Mouse (Mus musculus): Measurements from ENCODE around the gene Pip4k2c. TPM values are rescaled to one million over a fixed set of nuclear protein-coding genes. Genes with fewer than 3 reads are reported as not detected.

Pip4k2c gene
- polyA plus RNA-seq, 1 experiment, result 36.7 TPM

GRCm38 (mm10) chr10:127186451-127186850, 24.9 kb downstream of the Pip4k2c start:
- Histone ChIP-seq H3K9ac (ENCODE audit: low read depth, poor library complexity, severe bottlenecking) (no peak overlapping the region), H3K36me3 (ENCODE audit: control insufficient read depth, insufficient read depth, low read length, poor library complexity, severe bottlenecking) (no peaks in the 10 kb centered on the region), H3K4me1 (ENCODE audit: control insufficient read depth, insufficient read depth, low read length) (peaks cover 6% of the 10 kb centered on the region), H3K27ac (ENCODE audit: insufficient read depth, low read length) (no peak overlapping the region), H3K4me3 (ENCODE audit: low read depth, low read length) (no peak overlapping the region), H3K9me3 (replicated peaks; ENCODE audit: control insufficient read depth, insufficient read depth, low read length, poor library complexity, severe bottlenecking) (no peaks in the 10 kb centered on the region), H3K27me3 (ENCODE audit: control insufficient read depth, insufficient read depth, low read length, poor library complexity, severe bottlenecking) (no peaks in the 10 kb centered on the region)
- TF ChIP-seq CTCF (IDR thresholded peaks at IDR 0.05; ENCODE audit: low read depth, low read length), result no peak
- no peak for TF ChIP-seq EP300 (IDR thresholded peaks at IDR 0.05; ENCODE audit: insufficient read depth, low read depth, low read length)
- TF ChIP-seq POLR2A (IDR thresholded peaks at IDR 0.05; ENCODE audit: insufficient read depth, low read length), result no peak

DNA sequence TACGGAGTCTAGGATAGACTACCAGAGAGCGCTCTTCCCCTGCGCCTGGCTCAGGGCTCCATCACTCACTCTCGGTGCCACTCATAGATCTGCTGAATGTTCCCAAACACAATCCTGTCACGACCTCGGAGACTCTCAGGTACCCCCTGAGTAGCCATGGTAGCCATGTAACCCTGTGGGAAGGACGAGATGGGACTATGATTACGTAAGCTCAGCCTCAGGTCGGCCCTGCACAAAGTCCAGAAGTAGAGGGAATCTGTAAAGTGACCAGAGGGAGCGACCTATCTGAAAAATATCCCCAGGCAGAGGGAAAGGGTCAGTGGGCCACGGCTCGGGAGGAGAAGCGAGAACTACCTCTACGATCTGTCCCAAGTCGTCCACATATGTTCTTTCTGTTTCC, 25.9 kb downstream of the Pip4k2c start:
- Histone ChIP-seq H3K9me3 (replicated peaks; ENCODE audit: control insufficient read depth, insufficient read depth, low read length, poor library complexity, severe bottlenecking) (no peaks in the 10 kb centered on the region), H3K4me1 (ENCODE audit: control insufficient read depth, insufficient read depth, low read length) (peaks cover 6% of the 10 kb centered on the region), H3K27me3 (ENCODE audit: control insufficient read depth, insufficient read depth, low read length, poor library complexity, severe bottlenecking) (no peaks in the 10 kb centered on the region), H3K4me3 (ENCODE audit: low read depth, low read length) (no peak overlapping the region), H3K36me3 (ENCODE audit: control insufficient read depth, insufficient read depth, low read length, poor library complexity, severe bottlenecking) (no peaks in the 10 kb centered on the region), H3K9ac (ENCODE audit: low read depth, poor library complexity, severe bottlenecking) (no peak overlapping the region), H3K27ac (ENCODE audit: insufficient read depth, low read length) (no peak overlapping the region)
- TF ChIP-seq CTCF (IDR thresholded peaks at IDR 0.05; ENCODE audit: low read depth, low read length) (no peak), EP300 (IDR thresholded peaks at IDR 0.05; ENCODE audit: insufficient read depth, low read depth, low read length) (no peak), POLR2A (IDR thresholded peaks at IDR 0.05; ENCODE audit: insufficient read depth, low read length) (no peak)

DNA sequence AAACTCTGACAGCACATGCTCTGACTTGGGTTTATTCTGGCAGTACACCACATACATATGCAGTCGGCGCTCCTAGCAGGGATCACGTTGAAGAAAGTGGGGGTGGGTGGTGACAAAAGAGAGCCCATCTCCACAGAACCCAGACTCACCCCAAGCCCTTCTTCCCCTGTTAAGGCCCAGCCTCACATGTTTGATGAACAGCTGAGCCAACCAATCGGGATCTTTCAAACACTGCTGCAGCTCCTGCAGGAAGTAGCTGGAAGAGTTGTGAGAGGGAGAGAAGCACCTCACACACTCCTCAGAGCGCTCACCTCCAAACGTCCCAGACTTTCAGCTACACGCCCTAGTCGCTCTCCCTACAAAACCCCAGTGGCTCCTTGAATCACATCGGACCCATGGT, 26.3 kb downstream of the Pip4k2c start:
- no peaks in the 10 kb centered on the region for H3K36me3 ChIP-seq (ENCODE audit: control insufficient read depth, insufficient read depth, low read length, poor library complexity, severe bottlenecking)
- no peak overlapping the region for H3K9ac ChIP-seq (ENCODE audit: low read depth, poor library complexity, severe bottlenecking)
- H3K27ac ChIP-seq (ENCODE audit: insufficient read depth, low read length), result no peak overlapping the region
- TF ChIP-seq EP300 (IDR thresholded peaks at IDR 0.05; ENCODE audit: insufficient read depth, low read depth, low read length) (no peak), CTCF (IDR thresholded peaks at IDR 0.05; ENCODE audit: low read depth, low read length) (no peak), POLR2A (IDR thresholded peaks at IDR 0.05; ENCODE audit: insufficient read depth, low read length) (no peak)
- H3K4me3 ChIP-seq (ENCODE audit: low read depth, low read length), result no peak overlapping the region
- H3K9me3 ChIP-seq (replicated peaks; ENCODE audit: control insufficient read depth, insufficient read depth, low read length, poor library complexity, severe bottlenecking), result no peaks in the 10 kb centered on the region
- H3K27me3 ChIP-seq (ENCODE audit: control insufficient read depth, insufficient read depth, low read length, poor library complexity, severe bottlenecking), result no peaks in the 10 kb centered on the region
- H3K4me1 ChIP-seq (ENCODE audit: control insufficient read depth, insufficient read depth, low read length), result peaks cover 6% of the 10 kb centered on the region

DNA sequence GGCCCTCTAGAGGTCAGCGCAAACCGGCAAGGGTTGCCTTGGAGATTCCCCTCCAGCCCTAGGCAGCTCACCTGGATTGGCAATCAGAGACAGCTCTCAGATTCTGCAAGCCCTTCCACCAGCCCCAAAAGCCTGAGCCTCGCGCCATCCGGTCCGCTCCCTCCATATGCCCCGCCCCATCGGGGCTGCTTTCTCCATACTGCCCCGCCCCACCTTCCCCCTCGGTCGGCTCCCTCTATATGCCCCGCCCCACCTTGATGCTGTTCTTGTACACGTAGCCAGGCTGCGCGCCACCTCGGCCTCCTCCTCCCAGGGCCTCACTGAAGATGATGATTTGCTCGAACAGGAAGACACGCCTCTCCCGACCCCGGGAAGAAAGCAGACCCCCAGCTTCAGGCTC, 27.6 kb downstream of the Pip4k2c start:
- Histone ChIP-seq H3K4me1 (ENCODE audit: control insufficient read depth, insufficient read depth, low read length) (peaks cover 7% of the 10 kb centered on the region), H3K36me3 (ENCODE audit: control insufficient read depth, insufficient read depth, low read length, poor library complexity, severe bottlenecking) (no peaks in the 10 kb centered on the region), H3K27ac (ENCODE audit: insufficient read depth, low read length) (peak overlapping the region; percentile 34), H3K9me3 (replicated peaks; ENCODE audit: control insufficient read depth, insufficient read depth, low read length, poor library complexity, severe bottlenecking) (no peaks in the 10 kb centered on the region), H3K27me3 (ENCODE audit: control insufficient read depth, insufficient read depth, low read length, poor library complexity, severe bottlenecking) (no peaks in the 10 kb centered on the region), H3K9ac (ENCODE audit: low read depth, poor library complexity, severe bottlenecking) (0 out of 2 replicates have a peak overlapping the region, but pooled peaks have one; percentile 5), H3K4me3 (ENCODE audit: low read depth, low read length) (peak overlapping the region; percentile 49)
- TF ChIP-seq CTCF (IDR thresholded peaks at IDR 0.05; ENCODE audit: low read depth, low read length) (no peak), EP300 (IDR thresholded peaks at IDR 0.05; ENCODE audit: insufficient read depth, low read depth, low read length) (0 out of 2 replicates have a peak, but pooled peaks have one; percentile 5)

GRCm38 (mm10) chr10:127182624-127183023, 28.8 kb downstream of the Pip4k2c start:
- no peaks in the 10 kb centered on the region; the same call in 1 of the 2 replicates for H3K27me3 ChIP-seq (ENCODE audit: control insufficient read depth, insufficient read depth, low read length, poor library complexity, severe bottlenecking)
- no peak for TF ChIP-seq POLR2A (IDR thresholded peaks at IDR 0.05; ENCODE audit: insufficient read depth, low read length)
- TF ChIP-seq EP300 (IDR thresholded peaks at IDR 0.05; ENCODE audit: insufficient read depth, low read depth, low read length), result no peak
- no peak for TF ChIP-seq CTCF (IDR thresholded peaks at IDR 0.05; ENCODE audit: low read depth, low read length)
- no peak overlapping the region for H3K9ac ChIP-seq (ENCODE audit: low read depth, poor library complexity, severe bottlenecking)
- H3K36me3 ChIP-seq (ENCODE audit: control insufficient read depth, insufficient read depth, low read length, poor library complexity, severe bottlenecking), result no peaks in the 10 kb centered on the region
- H3K4me1 ChIP-seq (ENCODE audit: control insufficient read depth, insufficient read depth, low read length), result peaks cover 7% of the 10 kb centered on the region
- H3K27ac ChIP-seq (ENCODE audit: insufficient read depth, low read length), result no peak overlapping the region
- H3K4me3 ChIP-seq (ENCODE audit: low read depth, low read length), result no peak overlapping the region
- H3K9me3 ChIP-seq (replicated peaks; ENCODE audit: control insufficient read depth, insufficient read depth, low read length, poor library complexity, severe bottlenecking), result no peaks in the 10 kb centered on the region

- H3K27me3 ChIP-seq (ENCODE audit: control insufficient read depth, insufficient read depth, low read length, poor library complexity, severe bottlenecking), result no peaks in the 10 kb centered on the region; the same call in 1 of the 2 replicates
- no peaks in the 10 kb centered on the region for H3K9me3 ChIP-seq (replicated peaks; ENCODE audit: control insufficient read depth, insufficient read depth, low read length, poor library complexity, severe bottlenecking)
- no peak overlapping the region for H3K27ac ChIP-seq (ENCODE audit: insufficient read depth, low read length)
- no peak overlapping the region for H3K9ac ChIP-seq (ENCODE audit: low read depth, poor library complexity, severe bottlenecking)
- H3K36me3 ChIP-seq (ENCODE audit: control insufficient read depth, insufficient read depth, low read length, poor library complexity, severe bottlenecking), result no peaks in the 10 kb centered on the region
- H3K4me3 ChIP-seq (ENCODE audit: low read depth, low read length), result no peak overlapping the region
- no peak for TF ChIP-seq CTCF (IDR thresholded peaks at IDR 0.05; ENCODE audit: low read depth, low read length)
- TF ChIP-seq POLR2A (IDR thresholded peaks at IDR 0.05; ENCODE audit: insufficient read depth, low read length), result no peak
- TF ChIP-seq EP300 (IDR thresholded peaks at IDR 0.05; ENCODE audit: insufficient read depth, low read depth, low read length), result no peak
- H3K4me1 ChIP-seq (ENCODE audit: control insufficient read depth, insufficient read depth, low read length), result peaks cover 6% of the 10 kb centered on the region
These were observed 29.8 kb downstream of the Pip4k2c start for GRCm38 (mm10) chr10:127181566-127181965.
